Mouse (Mus musculus) hindbrain, embryonic 16.5 days (tissue): Measurements from ENCODE around the gene Oosp2. TPM values are rescaled to one million over a fixed set of nuclear protein-coding genes. Genes with fewer than 3 reads are reported as not detected.

Source experiments
- ATAC-seq: fragments of 200-750 bp; cut with Nextera tagmentation; 2 replicates; pipeline ENCODE4 v1.8.0; 2017; ENCODE audit warnings: moderate TSS enrichment, moderate library complexity
- H3K27ac ChIP-seq: fragments of 300-500 bp; sonication (generic); 2 replicates; pipeline ENCODE4 v1.5.1; 2014; ENCODE audit warnings: low read depth, mild to moderate bottlenecking, control low read depth, low read length, moderate library complexity
- H3K27me3 ChIP-seq: fragments of 300-500 bp; sonication (generic); replicated peaks from 2 replicates; pipeline ENCODE4 v1.6.1; 2014; ENCODE audit warnings: low read length; ENCODE audit not compliant: control insufficient read depth, insufficient read depth
- H3K36me3 ChIP-seq: fragments of 300-500 bp; sonication (generic); 2 replicates; pipeline ENCODE4 v1.6.1; 2014; ENCODE audit warnings: mild to moderate bottlenecking, low read length, moderate library complexity, mixed read lengths; ENCODE audit not compliant: control insufficient read depth, insufficient read depth
- H3K4me1 ChIP-seq: fragments of 300-500 bp; sonication (generic); 2 replicates; pipeline ENCODE4 v1.6.1; 2014; ENCODE audit warnings: low read depth, low read length; ENCODE audit not compliant: control insufficient read depth, insufficient read depth
- H3K4me2 ChIP-seq: fragments of 300-500 bp; sonication (generic); 2 replicates; pipeline ENCODE4 v1.6.1; 2014; ENCODE audit warnings: mild to moderate bottlenecking, low read length, control low read depth, moderate library complexity
- H3K4me3 ChIP-seq: fragments of 300-500 bp; sonication (generic); 2 replicates; pipeline ENCODE4 v1.5.1; 2014; ENCODE audit warnings: mild to moderate bottlenecking, low read length, control low read depth, moderate library complexity
- H3K9ac ChIP-seq: fragments of 300-500 bp; sonication (generic); 2 replicates; pipeline ENCODE4 v1.6.1; 2014; ENCODE audit warnings: low read depth, mild to moderate bottlenecking, control low read depth, low read length, moderate library complexity
- H3K9me3 ChIP-seq: fragments of 300-500 bp; sonication (generic); 2 replicates; pipeline ENCODE4 v1.6.1; 2014; ENCODE audit warnings: mild to moderate bottlenecking, low read length, moderate library complexity; ENCODE audit not compliant: control insufficient read depth
- WGBS: fragments of 180-500 bp; shearing (Covaris S2); extraction: QIAGEN DNeasy Blood & Tissue Kit; methylation state at CpG from one replicate; pipeline ENCODE4 v1.1.7; 2014; 5-methylcytosine and 5-hydroxymethylcytosine counted together
- polyA plus RNA-seq: library from polyadenylated mRNA; unstranded; fragments of >200 nt; fragmentation: Nextera tagmentation; extraction: Ambion mirVana; gene quantifications from 2 replicates; pipeline ENCODE4 v1.2.1, GENCODE M21; 2015

The Oosp2 gene
- not detected in 2 replicates for polyA plus RNA-seq

GRCm38 (mm10) chr19:11660459-11660858, at the start of gene Oosp2:
Oosp2 (minus strand) TSS chr19:11660559.
- no peak within 1 kb of the TSS for H3K9ac ChIP-seq
- H3K27me3 ChIP-seq = no peaks in the 10 kb centered on the region
- no peak within 1 kb of the TSS for H3K27ac ChIP-seq
- no peaks in the 10 kb centered on the region for H3K36me3 ChIP-seq
- H3K4me1 ChIP-seq = no peaks in the 10 kb centered on the region
- 90% methylated on average over 5 of the region's 5 CpGs for WGBS
- ATAC-seq = no peak
- no peak within 1 kb of the TSS for H3K4me2 ChIP-seq
- H3K9me3 ChIP-seq = no peaks in the 10 kb centered on the region
- no peak within 1 kb of the TSS for H3K4me3 ChIP-seq

- H3K4me1 ChIP-seq = no peaks in the 10 kb centered on the region
- no peak overlapping the region for H3K9ac ChIP-seq
- no peak overlapping the region for H3K27ac ChIP-seq
- H3K27me3 ChIP-seq = no peaks in the 10 kb centered on the region
- ATAC-seq = no peak
- H3K36me3 ChIP-seq = no peaks in the 10 kb centered on the region
- no peak overlapping the region for H3K4me2 ChIP-seq
- no peaks in the 10 kb centered on the region for H3K9me3 ChIP-seq
- no peak overlapping the region for H3K4me3 ChIP-seq
- 94% methylated on average over 6 of the region's 6 CpGs for WGBS
These were observed 38.0 kb upstream of the Oosp2 start for GRCm38 (mm10) chr19:11698342-11698741.

GRCm38 (mm10) chr19:11696755-11697154, 36.4 kb upstream of the Oosp2 start, which contains the start of gene Oosp3:
Oosp3 (plus strand) TSS chr19:11697055.
- Histone ChIP-seq H3K4me3 (no peak within 1 kb of the TSS), H3K9ac (no peak within 1 kb of the TSS), H3K27ac (no peak within 1 kb of the TSS), H3K4me2 (no peak within 1 kb of the TSS), H3K36me3 (no peaks in the 10 kb centered on the region), H3K4me1 (no peaks in the 10 kb centered on the region), H3K27me3 (no peaks in the 10 kb centered on the region), H3K9me3 (no peaks in the 10 kb centered on the region)
- no peak for ATAC-seq
- 85% methylated on average over 2 of the region's 2 CpGs for WGBS

- no peak overlapping the region for H3K4me2 ChIP-seq
- H3K27ac ChIP-seq = no peak overlapping the region
- no peaks in the 10 kb centered on the region for H3K9me3 ChIP-seq
- H3K4me1 ChIP-seq = no peaks in the 10 kb centered on the region
- H3K4me3 ChIP-seq = no peak overlapping the region
- no peaks in the 10 kb centered on the region for H3K36me3 ChIP-seq
- WGBS = 57% methylated on average over 1 of the region's 1 CpGs
- ATAC-seq = no peak
- H3K9ac ChIP-seq = no peak overlapping the region
- no peaks in the 10 kb centered on the region for H3K27me3 ChIP-seq
These were observed 31.1 kb upstream of the Oosp2 start for GRCm38 (mm10) chr19:11691454-11691853.

GRCm38 (mm10) chr19:11690839-11691238, 30.5 kb upstream of the Oosp2 start, which contains the start of gene Oosp1:
Oosp1 (minus strand) TSS chr19:11691150.
- H3K4me2 ChIP-seq = no peak within 1 kb of the TSS
- WGBS = 80% methylated on average over 5 of the region's 5 CpGs
- no peak within 1 kb of the TSS for H3K27ac ChIP-seq
- H3K9ac ChIP-seq = no peak within 1 kb of the TSS
- H3K27me3 ChIP-seq = no peaks in the 10 kb centered on the region
- no peaks in the 10 kb centered on the region for H3K4me1 ChIP-seq
- no peaks in the 10 kb centered on the region for H3K9me3 ChIP-seq
- H3K36me3 ChIP-seq = no peaks in the 10 kb centered on the region
- no peak for ATAC-seq
- H3K4me3 ChIP-seq = no peak within 1 kb of the TSS

GRCm38 (mm10) chr19:11661562-11661961, 1.2 kb upstream of the Oosp2 start:
- Histone ChIP-seq H3K4me2 (no peak overlapping the region), H3K4me1 (no peaks in the 10 kb centered on the region), H3K4me3 (no peak overlapping the region), H3K27ac (no peak overlapping the region), H3K36me3 (no peaks in the 10 kb centered on the region), H3K27me3 (no peaks in the 10 kb centered on the region), H3K9me3 (no peaks in the 10 kb centered on the region), H3K9ac (no peak overlapping the region)
- no peak for ATAC-seq

GRCm38 (mm10) chr19:11659142-11659541, 1.2 kb downstream of the Oosp2 start:
- Histone ChIP-seq H3K4me1 (no peaks in the 10 kb centered on the region), H3K27ac (no peak overlapping the region), H3K4me3 (no peak overlapping the region), H3K4me2 (no peak overlapping the region), H3K36me3 (no peaks in the 10 kb centered on the region), H3K9ac (no peak overlapping the region), H3K27me3 (no peaks in the 10 kb centered on the region), H3K9me3 (no peaks in the 10 kb centered on the region)
- 88% methylated on average over 2 of the region's 2 CpGs for WGBS
- no peak for ATAC-seq

- Histone ChIP-seq H3K27ac (no peak overlapping the region), H3K4me2 (no peak overlapping the region), H3K27me3 (no peaks in the 10 kb centered on the region), H3K4me1 (no peaks in the 10 kb centered on the region), H3K9me3 (no peaks in the 10 kb centered on the region), H3K9ac (no peak overlapping the region), H3K36me3 (no peaks in the 10 kb centered on the region), H3K4me3 (no peak overlapping the region)
- no peak for ATAC-seq
- 74% methylated on average over 4 of the region's 4 CpGs for WGBS
These were observed 10.8 kb downstream of the Oosp2 start for GRCm38 (mm10) chr19:11649564-11649963.

- H3K9ac ChIP-seq = no peak overlapping the region
- H3K4me2 ChIP-seq = no peak overlapping the region
- 86% methylated on average over 3 of the region's 3 CpGs for WGBS
- no peak for ATAC-seq
- H3K9me3 ChIP-seq = no peaks in the 10 kb centered on the region
- H3K36me3 ChIP-seq = no peaks in the 10 kb centered on the region
- H3K27ac ChIP-seq = no peak overlapping the region
- no peak overlapping the region for H3K4me3 ChIP-seq
- H3K4me1 ChIP-seq = no peaks in the 10 kb centered on the region
- no peaks in the 10 kb centered on the region for H3K27me3 ChIP-seq
These were observed 14.2 kb downstream of the Oosp2 start for GRCm38 (mm10) chr19:11646166-11646565.

- 100% methylated on average over 1 of the region's 1 CpGs for WGBS
These were observed 19.6 kb downstream of the Oosp2 start, which contains the start of gene Ms4a3 for GRCm38 (mm10) chr19:11640732-11641131. Ms4a3 (minus strand) TSS chr19:11640851.

More at GRCm38 (mm10) chr19:11640732-11641131, 19.6 kb downstream of the Oosp2 start, which contains the start of gene Ms4a3:
- Histone ChIP-seq H3K9ac (no peak within 1 kb of the TSS), H3K9me3 (no peaks in the 10 kb centered on the region), H3K4me2 (no peak within 1 kb of the TSS), H3K27me3 (no peaks in the 10 kb centered on the region), H3K27ac (no peak within 1 kb of the TSS), H3K4me3 (no peak within 1 kb of the TSS), H3K4me1 (no peaks in the 10 kb centered on the region), H3K36me3 (no peaks in the 10 kb centered on the region)
- no peak for ATAC-seq
